Mouse (Mus musculus): Measurements from ENCODE around the gene Pmis2. TPM values are rescaled to one million over a fixed set of nuclear protein-coding genes. Genes with fewer than 3 reads are reported as not detected.

The Pmis2 gene
- total and polyA plus RNA-seq, 2 experiments = not detected

GRCm38 (mm10) chr7:30678263-30678975 lies 7.0 kb upstream of the Pmis2 start:
- Histone ChIP-seq H3K36me3 (ENCODE audit: control insufficient read depth, insufficient read depth, low read length) (no peaks in the 10 kb centered on the region), H3K79me2 (ENCODE audit: control insufficient read depth, insufficient read depth, low read length) (no peaks in the 10 kb centered on the region), H3K4me1 (ENCODE audit: control insufficient read depth, insufficient read depth, low read length) (no peaks in the 10 kb centered on the region), H3K9ac (ENCODE audit: low read depth, low read length) (no peak overlapping the region), H3K27me3 (ENCODE audit: control insufficient read depth, insufficient read depth, low read length) (no peaks in the 10 kb centered on the region), H3K27ac (replicated peaks; ENCODE audit: insufficient read depth, low read depth, low read length) (no peak overlapping the region), H3K4me3 (ENCODE audit: insufficient read depth, low read depth, low read length) (no peak overlapping the region)
- WGBS = 57% methylated on average over 5 of the region's 5 CpGs
- TF ChIP-seq CTCF (IDR thresholded peaks at IDR 0.05; ENCODE audit: low read depth, low read length) = no peak
- TF ChIP-seq POLR2A (IDR thresholded peaks at IDR 0.05; ENCODE audit: extremely low read depth, insufficient read depth, low read length) = no peak
- DNase-seq (ENCODE audit: extremely low read depth, low read depth, low spot score) = no peak

GRCm38 (mm10) chr7:30669229-30669628 lies 2.2 kb downstream of the Pmis2 start:
- Histone ChIP-seq H3K79me2 (ENCODE audit: control insufficient read depth, insufficient read depth, low read length) (no peaks in the 10 kb centered on the region), H3K27ac (replicated peaks; ENCODE audit: insufficient read depth, low read depth, low read length) (peak overlapping the region; percentile 65), H3K4me1 (ENCODE audit: control insufficient read depth, insufficient read depth, low read length) (peaks cover 3% of the 10 kb centered on the region; the same call in 1 of the 2 replicates), H3K27me3 (ENCODE audit: control insufficient read depth, insufficient read depth, low read length) (no peaks in the 10 kb centered on the region), H3K4me3 (ENCODE audit: insufficient read depth, low read depth, low read length) (no peak overlapping the region), H3K36me3 (ENCODE audit: control insufficient read depth, insufficient read depth, low read length) (no peaks in the 10 kb centered on the region), H3K9ac (ENCODE audit: low read depth, low read length) (peak overlapping the region; percentile 36; the same call in 1 of the 2 replicates)
- DNase-seq (ENCODE audit: extremely low read depth, low read depth, low spot score) = peak; percentile 93
- 20% methylated on average over 3 of the region's 3 CpGs for WGBS
- TF ChIP-seq POLR2A (IDR thresholded peaks at IDR 0.05; ENCODE audit: extremely low read depth, insufficient read depth, low read length) (no peak), CTCF (IDR thresholded peaks at IDR 0.05; ENCODE audit: low read depth, low read length) (peak; percentile 44)

- Histone ChIP-seq H3K36me3 (ENCODE audit: control insufficient read depth, insufficient read depth, low read length) (no peaks in the 10 kb centered on the region), H3K27me3 (ENCODE audit: control insufficient read depth, insufficient read depth, low read length) (no peaks in the 10 kb centered on the region), H3K4me1 (ENCODE audit: control insufficient read depth, insufficient read depth, low read length) (peaks cover 3% of the 10 kb centered on the region; the same call in 1 of the 2 replicates), H3K9ac (ENCODE audit: low read depth, low read length) (peak overlapping the region; percentile 61), H3K4me3 (ENCODE audit: insufficient read depth, low read depth, low read length) (peak overlapping the region; percentile 64), H3K27ac (replicated peaks; ENCODE audit: insufficient read depth, low read depth, low read length) (no peak overlapping the region), H3K79me2 (ENCODE audit: control insufficient read depth, insufficient read depth, low read length) (no peaks in the 10 kb centered on the region)
- TF ChIP-seq CTCF (IDR thresholded peaks at IDR 0.05; ENCODE audit: low read depth, low read length) = no peak
- no peak for TF ChIP-seq POLR2A (IDR thresholded peaks at IDR 0.05; ENCODE audit: extremely low read depth, insufficient read depth, low read length)
- DNase-seq (ENCODE audit: extremely low read depth, low read depth, low spot score) = peak; percentile 19
- WGBS = 7% methylated on average over 11 of the region's 11 CpGs
Measured at GRCm38 (mm10) chr7:30665321-30665720, 6.1 kb downstream of the Pmis2 start.

- WGBS = 1% methylated on average over 34 of the region's 34 CpGs
- Histone ChIP-seq H3K27ac (replicated peaks; ENCODE audit: insufficient read depth, low read depth, low read length) (no peak within 1 kb of the TSS), H3K79me2 (ENCODE audit: control insufficient read depth, insufficient read depth, low read length) (no peaks in the 10 kb centered on the region), H3K4me1 (ENCODE audit: control insufficient read depth, insufficient read depth, low read length) (peaks cover 3% of the 10 kb centered on the region; the same call in 1 of the 2 replicates), H3K36me3 (ENCODE audit: control insufficient read depth, insufficient read depth, low read length) (no peaks in the 10 kb centered on the region), H3K9ac (ENCODE audit: low read depth, low read length) (peak within 1 kb of the TSS; percentile 62), H3K4me3 (ENCODE audit: insufficient read depth, low read depth, low read length) (peak within 1 kb of the TSS; percentile 64), H3K27me3 (ENCODE audit: control insufficient read depth, insufficient read depth, low read length) (no peaks in the 10 kb centered on the region)
- DNase-seq (ENCODE audit: extremely low read depth, low read depth, low spot score) = peak; percentile 81
- TF ChIP-seq POLR2A (IDR thresholded peaks at IDR 0.05; ENCODE audit: extremely low read depth, insufficient read depth, low read length) = no peak
- TF ChIP-seq CTCF (IDR thresholded peaks at IDR 0.05; ENCODE audit: low read depth, low read length) = no peak
Measured at GRCm38 (mm10) chr7:30664529-30665200, 6.7 kb downstream of the Pmis2 start, which contains the start of gene Haus5. Haus5 (minus strand) TSS chr7:30664994.

GRCm38 (mm10) chr7:30649591-30650540 lies 21.5 kb downstream of the Pmis2 start, which contains the start of gene Rbm42:
Rbm42 (minus strand) TSS chr7:30650317.
- peaks cover 28% of the 10 kb centered on the region for H3K36me3 ChIP-seq (ENCODE audit: control insufficient read depth, insufficient read depth, low read length)
- peak; percentile 96 for DNase-seq (ENCODE audit: extremely low read depth, low read depth, low spot score)

More at GRCm38 (mm10) chr7:30649591-30650540, 21.5 kb downstream of the Pmis2 start, which contains the start of gene Rbm42:
- Histone ChIP-seq H3K27me3 (ENCODE audit: control insufficient read depth, insufficient read depth, low read length) (no peaks in the 10 kb centered on the region), H3K27ac (replicated peaks; ENCODE audit: insufficient read depth, low read depth, low read length) (peak within 1 kb of the TSS; percentile 35; the same call in 1 of the 2 replicates), H3K4me1 (ENCODE audit: control insufficient read depth, insufficient read depth, low read length) (peaks cover 7% of the 10 kb centered on the region; the same call in 1 of the 2 replicates), H3K4me3 (ENCODE audit: insufficient read depth, low read depth, low read length) (peak within 1 kb of the TSS; percentile 84), H3K9ac (ENCODE audit: low read depth, low read length) (peak within 1 kb of the TSS; percentile 88), H3K79me2 (ENCODE audit: control insufficient read depth, insufficient read depth, low read length) (peaks cover 6% of the 10 kb centered on the region; the same call in 1 of the 2 replicates)
- 1% methylated on average over 59 of the region's 59 CpGs for WGBS
- no peak for TF ChIP-seq CTCF (IDR thresholded peaks at IDR 0.05; ENCODE audit: low read depth, low read length)
- TF ChIP-seq POLR2A (IDR thresholded peaks at IDR 0.05; ENCODE audit: extremely low read depth, insufficient read depth, low read length) = 0 out of 2 replicates have a peak, but pooled peaks have one; percentile 33

Data from liver, adult 2 months (tissue).